Mouse (Mus musculus): ENCODE measurements around the gene Irak3.

DNA sequence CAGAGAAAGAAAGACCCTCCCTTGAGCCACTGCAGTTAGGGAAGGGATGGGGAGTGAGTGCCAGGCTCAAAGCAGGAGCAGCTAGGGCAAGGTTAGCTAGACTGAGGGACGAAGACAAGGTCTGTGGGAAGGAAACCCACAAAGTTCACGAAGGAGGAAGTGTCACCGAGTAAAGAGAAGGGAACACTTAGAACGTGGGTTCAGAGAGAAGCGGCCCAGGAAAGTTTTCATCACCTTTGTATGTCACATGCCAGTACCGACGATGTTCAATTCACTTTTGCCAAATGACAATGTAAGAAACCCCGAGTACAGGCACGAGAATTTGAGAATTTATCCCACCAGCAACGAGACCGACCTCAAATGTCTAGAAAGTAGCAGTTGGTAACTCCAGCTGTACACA lies 12.7 kb downstream of the Irak3 start:
- TF ChIP-seq CTCF (IDR thresholded peaks at IDR 0.05; ENCODE audit: extremely low read depth, insufficient read depth, insufficient read length, insufficient replicate concordance) (no peak), POLR2A (IDR thresholded peaks at IDR 0.05; ENCODE audit: low read depth, low read length) (no peak)

Measured in spleen, adult 2 months (tissue).